Mouse (Mus musculus) CH12.LX (cell line): ENCODE results near the gene Rap1b. TPM values are rescaled to one million over a fixed set of nuclear protein-coding genes. Genes with fewer than 3 reads are reported as not detected.

ENCODE experiments used
- DNase-seq: peaks from one replicate; pipeline ENCODE4 v3.0.0-alpha.2; 2013; ENCODE audit errors: extremely low read depth
- H3K27ac ChIP-seq: 2 replicates; pipeline ENCODE4 v1.5.1; 2012; ENCODE audit warnings: low read depth, mild to moderate bottlenecking, control low read depth, moderate library complexity; ENCODE audit not compliant: insufficient read depth
- H3K27me3 ChIP-seq: replicated peaks from 2 replicates; pipeline ENCODE3; 2012; ENCODE audit warnings: inconsistent platforms
- H3K36me3 ChIP-seq, 2 experiments: replicated peaks in 1 of 2; 2 replicates each; pipeline versions ENCODE3 to v1.6.1; 2012; ENCODE audit warnings: inconsistent platforms in 1 of 2, low read length in 1 of 2, mild to moderate bottlenecking in 1 of 2, mixed read lengths in 1 of 2, moderate library complexity in 1 of 2; ENCODE audit not compliant: control insufficient read depth in 1 of 2, insufficient read depth in 1 of 2
- H3K4me1 ChIP-seq, 2 experiments: 2 replicates each; pipeline ENCODE4 v1.6.1; 2012; ENCODE audit warnings: inconsistent platforms in 1 of 2, moderate library complexity in 1 of 2; ENCODE audit not compliant: insufficient read depth in 2 of 2, control insufficient read depth in 1 of 2
- H3K4me2 ChIP-seq: 2 replicates; pipeline ENCODE4 v1.6.1; 2012; ENCODE audit warnings: low read depth, mild to moderate bottlenecking, control low read depth; ENCODE audit not compliant: poor library complexity, insufficient read depth, severe bottlenecking
- H3K4me3 ChIP-seq, 3 experiments: fragments of 150-350 bp in 1 of 3; sonication (generic) in 1 of 3; replicated peaks in 1 of 3; 2 replicates each; pipeline versions ENCODE3 to v1.5.1; 2011 to 2012; ENCODE audit warnings: low read depth in 2 of 3, low read length in 2 of 3, mild to moderate bottlenecking in 2 of 3, moderate library complexity in 2 of 3, control low read depth in 1 of 3, improper control_type of control experiment in 1 of 3, inconsistent platforms in 1 of 3, mixed read lengths in 1 of 3; ENCODE audit not compliant: poor library complexity in 1 of 3
- H3K79me2 ChIP-seq: replicated peaks from 2 replicates; pipeline ENCODE4 v1.6.1; 2012; ENCODE audit warnings: mild to moderate bottlenecking, moderate library complexity; ENCODE audit not compliant: control insufficient read depth, poor library complexity, insufficient read depth, severe bottlenecking; ENCODE audit errors: extremely low read depth
- H3K9ac ChIP-seq: 2 replicates; pipeline ENCODE4 v1.6.1; 2012; ENCODE audit warnings: low read depth, mild to moderate bottlenecking, control low read depth, moderate library complexity; ENCODE audit not compliant: insufficient read depth
- H3K9me3 ChIP-seq: replicated peaks from 2 replicates; pipeline ENCODE3; 2012; ENCODE audit warnings: low read length, inconsistent platforms, mixed read lengths
- BHLHE40 ChIP-seq: IDR thresholded peaks from 2 replicates; pipeline ENCODE4 v1.6.1; 2011; ENCODE audit warnings: mild to moderate bottlenecking, low read depth, low read length, improper control_type of control experiment
- CHD1 ChIP-seq: IDR thresholded peaks from 2 replicates; pipeline ENCODE4 v1.6.1; 2012; ENCODE audit warnings: low read depth, low read length, improper control_type of control experiment, inconsistent platforms
- CHD2 ChIP-seq: IDR thresholded peaks from 2 replicates; pipeline ENCODE4 v1.6.1; 2011; ENCODE audit warnings: low read length, improper control_type of control experiment
- CTCF ChIP-seq, 2 experiments: IDR thresholded peaks in 1 of 2; conservative IDR thresholded peaks in 1 of 2; 2 replicates each; pipeline ENCODE4 v1.5.1; 2011 to 2012; ENCODE audit warnings: low read depth in 2 of 2, low read length in 2 of 2, improper control_type of control experiment in 1 of 2, inconsistent platforms in 1 of 2, mild to moderate bottlenecking in 1 of 2, moderate library complexity in 1 of 2
- ELF1 ChIP-seq: IDR thresholded peaks from 2 replicates; pipeline ENCODE4 v1.6.1; 2014; ENCODE audit warnings: low read depth, mild to moderate bottlenecking, inconsistent platforms, low read length, improper control_type of control experiment
- ETS1 ChIP-seq: conservative IDR thresholded peaks from 2 replicates; pipeline ENCODE4 v1.6.1; 2012; ENCODE audit warnings: low read depth, mild to moderate bottlenecking, inconsistent platforms, low read length, improper control_type of control experiment, moderate library complexity
- GABPA ChIP-seq: IDR thresholded peaks from 2 replicates; pipeline ENCODE4 v1.6.1; 2012; ENCODE audit warnings: low read depth, low read length, improper control_type of control experiment, inconsistent platforms; ENCODE audit not compliant: insufficient replicate concordance
- HCFC1 ChIP-seq: IDR thresholded peaks from 2 replicates; pipeline ENCODE4 v1.6.1; 2012; ENCODE audit warnings: low read depth, mild to moderate bottlenecking, inconsistent platforms, low read length, improper control_type of control experiment
- KAT2A ChIP-seq: IDR thresholded peaks from 2 replicates; pipeline ENCODE4 v1.6.1; 2012; ENCODE audit warnings: low read length, improper control_type of control experiment, inconsistent platforms; ENCODE audit not compliant: insufficient replicate concordance
- MAFK ChIP-seq: IDR thresholded peaks from 2 replicates; pipeline ENCODE4 v1.6.1; 2011; ENCODE audit warnings: low read length, improper control_type of control experiment; ENCODE audit not compliant: insufficient replicate concordance
- MXI1 ChIP-seq: IDR thresholded peaks from 2 replicates; pipeline ENCODE4 v1.6.1; 2011; ENCODE audit warnings: mild to moderate bottlenecking, low read depth, low read length, improper control_type of control experiment
- PAX5 ChIP-seq: IDR thresholded peaks from 2 replicates; pipeline ENCODE4 v1.6.1; 2012; ENCODE audit warnings: low read length, inconsistent platforms, mixed read lengths
- POLR2A ChIP-seq: IDR thresholded peaks from 2 replicates; pipeline ENCODE4 v1.6.1; 2011; ENCODE audit warnings: low read depth, mild to moderate bottlenecking, improper control_type of control experiment, low read length
- RAD21 ChIP-seq: IDR thresholded peaks from 2 replicates; pipeline ENCODE4 v1.6.1; 2011; ENCODE audit warnings: low read depth, mild to moderate bottlenecking, low read length, improper control_type of control experiment, moderate library complexity
- SMC3 ChIP-seq: IDR thresholded peaks from 2 replicates; pipeline ENCODE4 v1.6.1; 2011; ENCODE audit warnings: low read depth, low read length, improper control_type of control experiment
- UBTF ChIP-seq: IDR thresholded peaks from 2 replicates; pipeline ENCODE4 v1.6.1; 2012; ENCODE audit warnings: low read depth, mild to moderate bottlenecking, inconsistent platforms, low read length, improper control_type of control experiment, moderate library complexity
- USF1 ChIP-seq: IDR thresholded peaks from 2 replicates; pipeline ENCODE4 v1.6.1; 2014; ENCODE audit warnings: low read depth, mild to moderate bottlenecking, inconsistent platforms, low read length, improper control_type of control experiment
- USF2 ChIP-seq: conservative IDR thresholded peaks from 2 replicates; pipeline ENCODE4 v1.6.1; 2011; ENCODE audit warnings: low read depth, low read length, improper control_type of control experiment
- ZC3H11A ChIP-seq: IDR thresholded peaks from 2 replicates; pipeline ENCODE4 v1.6.1; 2012; ENCODE audit warnings: low read depth, mild to moderate bottlenecking, inconsistent platforms, low read length, improper control_type of control experiment
- ZMIZ1 ChIP-seq: IDR thresholded peaks from 2 replicates; pipeline ENCODE4 v1.6.1; 2012; ENCODE audit warnings: low read depth, mild to moderate bottlenecking, inconsistent platforms, low read length, improper control_type of control experiment
- ZNF384 ChIP-seq: IDR thresholded peaks from 2 replicates; pipeline ENCODE4 v1.6.1; 2012; ENCODE audit warnings: low read depth, low read length, improper control_type of control experiment, inconsistent platforms
- dilution Hi-C: fragments of 300-500 bp; cut with MboI; formaldehyde crosslinking; loops from 2 replicates; pipeline ENCODE4 v1.14.3; 2020; ENCODE audit warnings: low sequenced_read_pairs; ENCODE audit not compliant: extremely low pct_unique_long_range_greater_than_20kb, extremely low pct_ligation_motif_present
- in situ Hi-C: fragments of 300-500 bp; cut with MboI; formaldehyde crosslinking; loops from 3 replicates; pipeline ENCODE4 v1.14.3; 2019; ENCODE audit warnings: low sequenced_read_pairs, low pct_ligation_motif_present, low pct_unique_long_range_greater_than_20kb, mixed read lengths
- polyA plus RNA-seq: library from polyadenylated mRNA; unstranded; fragments of >175 nt; gene quantifications from 2 replicates; pipeline ENCODE4 v1.2.1, GENCODE M21; 2012; ENCODE audit warnings: low read depth; ENCODE audit not compliant: insufficient read length
- total RNA-seq, 2 experiments: library from RNA; depleted of rRNA; stranded (reverse); fragments of 300-350 nt in 1 of 2; fragments of >200 nt in 1 of 2; gene quantifications; 2 replicates each; pipeline ENCODE4 v1.2.3; 2012 to 2014

Rap1b gene
- total and polyA plus RNA-seq, 3 experiments = 37.0 to 214 (median 205) TPM

GRCm38 (mm10) chr10:117771131-117771510 lies 74.7 kb downstream of the Rap1b start:
- no peaks in the 10 kb centered on the region for H3K27me3 ChIP-seq
- no peak overlapping the region for H3K4me3 ChIP-seq
- dilution Hi-C loops (no loop called here), in situ Hi-C loops (no loop called here)
- H3K27ac ChIP-seq = no peak overlapping the region
- no peaks in the 10 kb centered on the region for H3K9me3 ChIP-seq
- no peak overlapping the region for H3K9ac ChIP-seq
- H3K36me3 ChIP-seq = peaks cover 71 to 87% of the 10 kb centered on the region in 2 experiments
- no peaks in the 10 kb centered on the region for H3K4me1 ChIP-seq
- DNase-seq = no peak
- no peaks in the 10 kb centered on the region for H3K79me2 ChIP-seq
- no peak overlapping the region for H3K4me2 ChIP-seq
- TF ChIP-seq CHD1 = no peak
- TF ChIP-seq KAT2A = no peak
- TF ChIP-seq MXI1 = no peak
- no peak for TF ChIP-seq CTCF (conservative IDR thresholded peaks at IDR 0.05 in 1 of 2, IDR thresholded peaks at IDR 0.05 in 1 of 2; ENCODE audit: low read depth in 2 of 2, low read length in 2 of 2)
- no peak for TF ChIP-seq PAX5
- TF ChIP-seq HCFC1 = no peak

GRCm38 (mm10) chr10:117770286-117771130 lies 75.3 kb downstream of the Rap1b start:
- Histone ChIP-seq H3K4me1 (no peaks in the 10 kb centered on the region), H3K36me3 (peaks cover 72 to 87% of the 10 kb centered on the region in 2 experiments), H3K9ac (no peak overlapping the region), H3K4me3 (no peak overlapping the region), H3K4me2 (no peak overlapping the region), H3K9me3 (no peaks in the 10 kb centered on the region), H3K79me2 (no peaks in the 10 kb centered on the region), H3K27ac (no peak overlapping the region), H3K27me3 (no peaks in the 10 kb centered on the region)
- DNase-seq = no peak
- in situ Hi-C loops (no loop called here), dilution Hi-C loops (no loop called here)
- TF ChIP-seq ZMIZ1 (no peak), BHLHE40 (no peak), GABPA (no peak), HCFC1 (no peak), ETS1 (no peak), MAFK (no peak), ZNF384 (no peak), ELF1 (no peak), CHD2 (no peak), USF1 (no peak), POLR2A (no peak), USF2 (no peak), UBTF (no peak), CHD1 (no peak), RAD21 (no peak), ZC3H11A (no peak), SMC3 (no peak)
